Mouse (Mus musculus) neutrophil, adult 5-6 weeks (primary cell): ENCODE measurements around the gene Upf3a. TPM values are rescaled to one million over a fixed set of nuclear protein-coding genes. Genes with fewer than 3 reads are reported as not detected.
"Not testable (repeated sequence)": the region's sequence is repeated elsewhere in the genome, so short reads cannot be mapped to it uniquely, and the experiment has no call there.

Experiments
- ATAC-seq: fragments of 151-379, 151-347 bp; 2 replicates; pipeline ENCODE4 v1.8.0; 2017; ENCODE audit warnings: mild to moderate bottlenecking, moderate TSS enrichment; ENCODE audit not compliant: insufficient number of reproducible peaks, poor library complexity, low FRiP score, severe bottlenecking; ENCODE audit errors: extremely low read depth
- total RNA-seq: library from RNA; stranded (forward); fragments of 200-1000 nt; gene quantifications from 2 replicates; pipeline ENCODE4 v1.2.3, GENCODE M21; 2017

Gene Upf3a
- total RNA-seq = 30.1 and 34.1 TPM in 2 replicates

GRCm38 (mm10) chr8:13785250-13785763 lies at the start of gene Upf3a:
Upf3a (plus strand) TSS chr8:13785615.
- peak; percentile 95 for ATAC-seq

- no peak for ATAC-seq
These were observed 45.1 kb upstream of the Upf3a start for GRCm38 (mm10) chr8:13740323-13740770.

GRCm38 (mm10) chr8:13740817-13741613 lies 44.4 kb upstream of the Upf3a start:
- ATAC-seq = no peak

GRCm38 (mm10) chr8:13746212-13746611 lies 39.2 kb upstream of the Upf3a start:
- not testable (repeated sequence) for ATAC-seq

- ATAC-seq = no peak
These were observed 37.8 kb upstream of the Upf3a start for GRCm38 (mm10) chr8:13747626-13748025.

GRCm38 (mm10) chr8:13753680-13754079 lies 31.7 kb upstream of the Upf3a start:
- ATAC-seq = peak; percentile 71; the same call in 1 of the 2 replicates

- ATAC-seq = no peak
These were observed 28.9 kb upstream of the Upf3a start for GRCm38 (mm10) chr8:13756480-13756879.

GRCm38 (mm10) chr8:13756982-13757804 lies 28.2 kb upstream of the Upf3a start, which contains the start of gene Cdc16:
Cdc16 (plus strand) TSS chr8:13757676.
- ATAC-seq = peak; percentile 83

- ATAC-seq = peak; percentile 21; the same call in 1 of the 2 replicates
These were observed 27.3 kb upstream of the Upf3a start for GRCm38 (mm10) chr8:13757805-13758727.

- no peak for ATAC-seq
These were observed 16.2 kb upstream of the Upf3a start for GRCm38 (mm10) chr8:13769206-13769605.

GRCm38 (mm10) chr8:13780536-13780935 lies 4.9 kb upstream of the Upf3a start:
- no peak for ATAC-seq

GRCm38 (mm10) chr8:13785764-13786299 lies 417 bp downstream of the Upf3a start:
- ATAC-seq = peak; percentile 66

GRCm38 (mm10) chr8:13789606-13790005 lies 4.2 kb downstream of the Upf3a start:
- no peak for ATAC-seq

GRCm38 (mm10) chr8:13793097-13793745 lies 7.8 kb downstream of the Upf3a start:
- ATAC-seq = no peak

GRCm38 (mm10) chr8:13793746-13794101 lies 8.3 kb downstream of the Upf3a start:
- no peak for ATAC-seq

GRCm38 (mm10) chr8:13797676-13798075 lies 12.3 kb downstream of the Upf3a start:
- ATAC-seq = no peak

GRCm38 (mm10) chr8:13799566-13799965 lies 14.2 kb downstream of the Upf3a start:
- ATAC-seq = no peak

- no peak for ATAC-seq
These were observed 43.3 kb downstream of the Upf3a start for GRCm38 (mm10) chr8:13828598-13829172.
